Mouse (Mus musculus) forebrain, postnatal 0 days (tissue): Measurements from ENCODE around the gene Ahdc1. TPM values are rescaled to one million over a fixed set of nuclear protein-coding genes. Genes with fewer than 3 reads are reported as not detected.
"Not testable (repeated sequence)": the region's sequence is repeated elsewhere in the genome, so short reads cannot be mapped to it uniquely, and the experiment has no call there.

Source experiments
- ATAC-seq: fragments of 200-750 bp; cut with Nextera tagmentation; 2 replicates; pipeline ENCODE4 v1.8.0; 2017; ENCODE audit warnings: mild to moderate bottlenecking, moderate library complexity
- DNase-seq: peaks from one replicate; pipeline ENCODE4 v3.0.0-alpha.2; 2015
- H3K27ac ChIP-seq: fragments of 300-500 bp; sonication (generic); 2 replicates; pipeline ENCODE4 v1.5.1; 2014; ENCODE audit warnings: low read depth, mild to moderate bottlenecking, antibody characterized with exemption, low read length, moderate library complexity, mixed read lengths
- H3K27me3 ChIP-seq: fragments of 300-500 bp; sonication (generic); 2 replicates; pipeline ENCODE4 v1.6.1; 2014; ENCODE audit warnings: mild to moderate bottlenecking, low read length, mixed read lengths; ENCODE audit not compliant: insufficient read depth
- H3K36me3 ChIP-seq: fragments of 300-500 bp; sonication (generic); 2 replicates; pipeline ENCODE4 v1.6.1; 2014; ENCODE audit warnings: mild to moderate bottlenecking, moderate library complexity; ENCODE audit not compliant: insufficient read depth
- H3K4me1 ChIP-seq: fragments of 300-500 bp; sonication (generic); 2 replicates; pipeline ENCODE4 v1.6.1; 2014; ENCODE audit warnings: antibody characterized with exemption; ENCODE audit not compliant: insufficient read depth
- H3K4me2 ChIP-seq: fragments of 300-500 bp; sonication (generic); 2 replicates; pipeline ENCODE4 v1.6.1; 2014; ENCODE audit warnings: low read depth, mild to moderate bottlenecking, moderate library complexity
- H3K4me3 ChIP-seq: fragments of 300-500 bp; sonication (generic); 2 replicates; pipeline ENCODE4 v1.5.1; 2014; ENCODE audit warnings: low read depth, low read length, mixed read lengths
- H3K9ac ChIP-seq: fragments of 300-500 bp; sonication (generic); 2 replicates; pipeline ENCODE4 v1.6.1; 2014; ENCODE audit warnings: mild to moderate bottlenecking
- H3K9me3 ChIP-seq: fragments of 300-500 bp; sonication (generic); 2 replicates; pipeline ENCODE4 v1.6.1; 2016; ENCODE audit warnings: low read length
- CTCF ChIP-seq: sonication (generic); IDR thresholded peaks from 2 replicates; pipeline ENCODE4 v1.5.1; 2016; ENCODE audit warnings: antibody characterized with exemption, control low read depth, low read depth
- WGBS: fragments of 180-500 bp; shearing (Covaris S2); extraction: QIAGEN DNeasy Blood & Tissue Kit; methylation state at CpG from one replicate; pipeline ENCODE4 v1.1.7; 2014; 5-methylcytosine and 5-hydroxymethylcytosine counted together
- polyA plus RNA-seq: library from polyadenylated mRNA; unstranded; fragments of >200 nt; fragmentation: Nextera tagmentation; extraction: Ambion mirVana; gene quantifications from 2 replicates; pipeline ENCODE4 v1.2.1, GENCODE M21; 2015
- total RNA-seq: library from RNA; depleted of rRNA; stranded (reverse); fragments of >200 nt; gene quantifications from 2 replicates; pipeline ENCODE4 v1.2.3, GENCODE M21; 2014

The Ahdc1 gene
- total and polyA plus RNA-seq, 2 experiments from 2014 or later = 8.4 to 82.4 TPM

- Histone ChIP-seq H3K9me3 (no peaks in the 10 kb centered on the region), H3K27me3 (no peaks in the 10 kb centered on the region), H3K4me1 (peaks cover 41% of the 10 kb centered on the region), H3K4me2 (no peak overlapping the region; the same call in 1 of the 2 replicates), H3K36me3 (no peaks in the 10 kb centered on the region), H3K4me3 (no peak overlapping the region), H3K9ac (no peak overlapping the region), H3K27ac (peak overlapping the region; percentile 90)
- WGBS = 45% methylated on average over 4 of the region's 4 CpGs
- no peak for TF ChIP-seq CTCF
- ATAC-seq (no peak), DNase-seq (no peak)
Measured at GRCm38 (mm10) chr4:133091459-133091785, 80.4 kb downstream of the Ahdc1 start.

GRCm38 (mm10) chr4:133092453-133092901 is 81.4 kb downstream of the Ahdc1 start:
- H3K4me1 ChIP-seq = peaks cover 39% of the 10 kb centered on the region
- no peak overlapping the region for H3K4me3 ChIP-seq
- peak overlapping the region; percentile 90 for H3K27ac ChIP-seq
- H3K9ac ChIP-seq = no peak overlapping the region
- H3K4me2 ChIP-seq = peak overlapping the region; percentile 13; the same call in 1 of the 2 replicates
- H3K36me3 ChIP-seq = no peaks in the 10 kb centered on the region
- ATAC-seq (peak; percentile 42), DNase-seq (peak; percentile 75)
- WGBS = 4% methylated on average over 18 of the region's 18 CpGs
- TF ChIP-seq CTCF = 0 out of 2 replicates have a peak, but pooled peaks have one; percentile 11
- H3K9me3 ChIP-seq = no peaks in the 10 kb centered on the region
- no peaks in the 10 kb centered on the region for H3K27me3 ChIP-seq

- H3K27me3 ChIP-seq = no peaks in the 10 kb centered on the region
- peaks cover 39% of the 10 kb centered on the region for H3K4me1 ChIP-seq
- no peak for ATAC-seq
- 64% methylated on average over 6 of the region's 6 CpGs for WGBS
- H3K27ac ChIP-seq = no peak overlapping the region
- DNase-seq = no peak
- no peak overlapping the region for H3K9ac ChIP-seq
- no peak for TF ChIP-seq CTCF
- H3K4me3 ChIP-seq = no peak overlapping the region
- H3K4me2 ChIP-seq = no peak overlapping the region
- H3K9me3 ChIP-seq = no peaks in the 10 kb centered on the region
- no peaks in the 10 kb centered on the region for H3K36me3 ChIP-seq
Measured at GRCm38 (mm10) chr4:133093056-133093455, 82.0 kb downstream of the Ahdc1 start.

GRCm38 (mm10) chr4:133093481-133094033 is 82.5 kb downstream of the Ahdc1 start:
- WGBS = 20% methylated on average over 6 of the region's 6 CpGs
- Histone ChIP-seq H3K36me3 (no peaks in the 10 kb centered on the region), H3K27me3 (no peaks in the 10 kb centered on the region), H3K4me3 (no peak overlapping the region), H3K9me3 (no peaks in the 10 kb centered on the region), H3K9ac (no peak overlapping the region), H3K4me1 (peaks cover 39% of the 10 kb centered on the region), H3K4me2 (no peak overlapping the region), H3K27ac (peak overlapping the region; percentile 6; the same call in 1 of the 2 replicates)
- DNase-seq = no peak
- ATAC-seq = no peak
- no peak for TF ChIP-seq CTCF

GRCm38 (mm10) chr4:133094255-133094654 is 83.2 kb downstream of the Ahdc1 start:
- H3K9ac ChIP-seq = no peak overlapping the region
- WGBS = 46% methylated on average over 1 of the region's 1 CpGs
- no peak overlapping the region for H3K4me2 ChIP-seq
- ATAC-seq (no peak), DNase-seq (no peak)
- TF ChIP-seq CTCF = no peak
- peaks cover 39% of the 10 kb centered on the region for H3K4me1 ChIP-seq
- no peak overlapping the region for H3K27ac ChIP-seq
- H3K4me3 ChIP-seq = no peak overlapping the region
- no peaks in the 10 kb centered on the region for H3K9me3 ChIP-seq
- H3K27me3 ChIP-seq = no peaks in the 10 kb centered on the region
- H3K36me3 ChIP-seq = no peaks in the 10 kb centered on the region

GRCm38 (mm10) chr4:133094936-133095733 is 84.1 kb downstream of the Ahdc1 start:
- Histone ChIP-seq H3K4me3 (no peak overlapping the region; the same call in 1 of the 2 replicates), H3K9me3 (no peaks in the 10 kb centered on the region), H3K36me3 (no peaks in the 10 kb centered on the region), H3K27me3 (no peaks in the 10 kb centered on the region), H3K27ac (peak overlapping the region; percentile 88), H3K4me1 (peaks cover 33% of the 10 kb centered on the region), H3K9ac (0 out of 2 replicates have a peak overlapping the region, but pooled peaks have one; percentile 4), H3K4me2 (peak overlapping the region; percentile 31)
- 22% methylated on average over 15 of the region's 16 CpGs for WGBS
- no peak for TF ChIP-seq CTCF
- DNase-seq (peak; percentile 70), ATAC-seq (peak; percentile 51)

GRCm38 (mm10) chr4:133095734-133096065 is 84.6 kb downstream of the Ahdc1 start:
- 5% methylated on average over 3 of the region's 3 CpGs for WGBS
- peak; percentile 47 for ATAC-seq
- not testable (repeated sequence) for H3K36me3 ChIP-seq, DNase-seq, H3K27me3 ChIP-seq, H3K9me3 ChIP-seq, H3K4me3 ChIP-seq
- peak; percentile 50 for TF ChIP-seq CTCF
- peak overlapping the region; percentile 88 for H3K27ac ChIP-seq
- H3K4me2 ChIP-seq = peak overlapping the region; percentile 31
- 0 out of 2 replicates have a peak overlapping the region, but pooled peaks have one; percentile 4 for H3K9ac ChIP-seq
- peaks cover 28% of the 10 kb centered on the region for H3K4me1 ChIP-seq

GRCm38 (mm10) chr4:133096671-133097070 is 85.6 kb downstream of the Ahdc1 start:
- Histone ChIP-seq H3K4me3 (peak overlapping the region; percentile 24; the same call in 1 of the 2 replicates), H3K4me1 (peaks cover 19% of the 10 kb centered on the region)
- H3K9ac ChIP-seq, DNase-seq, H3K27ac ChIP-seq, H3K27me3 ChIP-seq, ATAC-seq, H3K9me3 ChIP-seq, H3K36me3 ChIP-seq, H3K4me2 ChIP-seq: not testable (repeated sequence)
- 0% methylated on average over 11 of the region's 26 CpGs for WGBS
